Mouse (Mus musculus) liver, adult 2 months (tissue): ENCODE measurements around the gene Nkiras2.

ENCODE experiments used
- CTCF ChIP-seq: fragments of 200-500 bp; IDR thresholded peaks from 2 replicates; pipeline ENCODE4 v1.5.1; 2011; ENCODE audit warnings: low read depth, low read length, control low read depth
- POLR2A ChIP-seq: fragments of 200-500 bp; IDR thresholded peaks from 2 replicates; pipeline ENCODE4 v1.6.1; 2011; ENCODE audit warnings: low read length, control low read depth; ENCODE audit not compliant: insufficient read depth; ENCODE audit errors: extremely low read depth

- TF ChIP-seq POLR2A (no peak), CTCF (no peak)
These were observed 9.6 kb upstream of the Nkiras2 start for GRCm38 (mm10) chr11:100609355-100609996.
